Mouse (Mus musculus): ENCODE results near the gene Dnah17. TPM values are rescaled to one million over a fixed set of nuclear protein-coding genes. Genes with fewer than 3 reads are reported as not detected.

Gene Dnah17
- polyA plus RNA-seq, 1 experiment from 2014 or later: 0.11 TPM

DNA sequence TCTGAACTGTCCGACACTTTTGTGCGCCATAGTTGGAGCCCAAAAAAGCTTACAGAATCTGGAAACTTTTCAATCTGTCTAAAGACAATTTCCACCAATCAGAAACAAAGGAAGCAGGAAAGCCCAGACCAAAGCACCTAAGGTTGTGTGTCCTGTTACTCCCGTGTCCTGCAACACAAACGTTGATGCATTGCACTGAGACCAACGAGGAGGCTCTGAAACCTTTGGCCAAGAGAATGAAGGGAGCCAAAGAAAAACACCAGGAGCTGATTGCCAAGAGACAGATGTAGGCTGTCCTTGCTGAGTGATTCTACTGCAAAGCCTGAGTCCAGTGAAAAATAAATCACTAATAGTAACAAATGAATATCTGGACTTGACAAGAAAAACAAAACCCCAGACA is 156.9 kb downstream of the Dnah17 start:
- TF ChIP-seq CTCF (IDR thresholded peaks at IDR 0.05; ENCODE audit: low read depth): no peak
- TF ChIP-seq EP300 (IDR thresholded peaks at IDR 0.05; ENCODE audit: low read depth): no peak
- DNase-seq (no peak), ATAC-seq (no peak)
- H3K36me3 ChIP-seq (replicated peaks; ENCODE audit: insufficient read depth, low read length): no peaks in the 10 kb centered on the region
- no peak overlapping the region for H3K4me3 ChIP-seq (ENCODE audit: low read depth, low read length)
- H3K4me1 ChIP-seq (ENCODE audit: insufficient read depth): peaks cover 45% of the 10 kb centered on the region
- WGBS (ENCODE audit: insufficient replicate concordance): 36% methylated on average over 5 of the region's 5 CpGs
- no peak overlapping the region for H3K27ac ChIP-seq (ENCODE audit: low read depth)
- no peak overlapping the region; the same call in 1 of the 2 replicates for H3K4me2 ChIP-seq (ENCODE audit: low read depth, low read length)
- H3K27me3 ChIP-seq (ENCODE audit: insufficient read depth, low read length): 0 out of 2 replicates have a peak, but pooled peaks cover 3% of the 10 kb centered on the region
- H3K9me3 ChIP-seq (ENCODE audit: low read length): no peaks in the 10 kb centered on the region
- no peak overlapping the region for H3K9ac ChIP-seq (replicated peaks)

DNA sequence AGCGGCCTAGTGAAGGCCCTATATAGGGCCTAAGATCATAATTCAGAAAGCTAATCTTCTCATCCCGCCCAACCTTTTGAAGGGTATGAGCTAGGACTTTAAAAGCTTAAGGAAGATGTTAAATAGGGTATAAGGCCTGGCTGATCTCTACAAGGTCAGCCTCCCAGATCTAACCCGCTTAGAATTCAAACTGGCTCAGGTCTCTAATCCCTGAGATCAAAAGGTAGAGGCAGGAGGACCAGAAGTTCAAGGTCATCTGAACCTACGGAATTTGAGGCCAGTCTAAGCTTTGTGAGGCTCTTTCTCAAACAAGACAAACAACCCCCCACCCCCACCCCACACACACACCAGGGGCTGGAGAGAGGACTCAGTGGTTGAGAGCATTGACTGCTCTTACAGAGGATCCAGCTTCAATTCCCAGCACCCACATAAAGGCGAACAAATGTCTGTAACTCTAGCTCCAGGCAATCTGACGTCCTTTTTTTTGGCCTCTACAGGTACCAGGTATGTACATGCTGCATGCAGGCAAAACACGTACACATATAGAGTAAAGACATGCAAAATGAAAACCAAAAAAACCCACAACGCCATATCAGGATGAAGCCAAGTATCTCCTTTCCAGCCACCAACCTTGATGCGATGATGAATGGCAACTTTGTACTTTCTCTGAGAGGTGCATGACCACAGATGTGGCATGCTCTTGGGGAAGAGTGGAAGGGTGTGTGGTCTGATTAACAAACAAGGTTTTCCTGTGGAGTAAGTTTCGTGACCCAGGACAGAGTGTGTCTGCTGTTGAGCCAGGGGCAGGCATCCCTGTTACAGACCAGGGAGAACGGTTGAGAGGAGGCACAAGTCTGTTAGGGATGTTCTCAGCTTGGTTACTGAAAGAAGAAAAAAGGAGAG is 157.5 kb downstream of the Dnah17 start:
- 57% methylated on average over 11 of the region's 11 CpGs for WGBS (ENCODE audit: insufficient replicate concordance)
- H3K4me2 ChIP-seq (ENCODE audit: low read depth, low read length): no peak overlapping the region
- ATAC-seq: no peak
- H3K4me1 ChIP-seq (ENCODE audit: insufficient read depth): peaks cover 45% of the 10 kb centered on the region
- H3K27me3 ChIP-seq (ENCODE audit: insufficient read depth, low read length): peaks cover 9% of the 10 kb centered on the region
- TF ChIP-seq CTCF (IDR thresholded peaks at IDR 0.05; ENCODE audit: low read depth) (no peak), EP300 (IDR thresholded peaks at IDR 0.05; ENCODE audit: low read depth) (no peak)
- no peak overlapping the region for H3K27ac ChIP-seq (ENCODE audit: low read depth)
- no peaks in the 10 kb centered on the region for H3K36me3 ChIP-seq (replicated peaks; ENCODE audit: insufficient read depth, low read length)
- H3K9me3 ChIP-seq (ENCODE audit: low read length): no peaks in the 10 kb centered on the region
- no peak overlapping the region for H3K4me3 ChIP-seq (ENCODE audit: low read depth, low read length)
- H3K9ac ChIP-seq (replicated peaks): no peak overlapping the region
- DNase-seq: no peak

Small RNA genes within 50 kb of the gene (microRNA-seq; reads per million reads assigned to microRNA genes)
- not detected for gene Mir6933

Other genes starting within 250 kb of the Dnah17 start
- 3.5 and 5.8 TPM in 2 replicates for gene Socs3, start 160.6 kb downstream of the Dnah17 start, polyA plus RNA-seq (2015; fragmentation: Nextera tagmentation; extraction: Ambion mirVana)
- gene Pgs1, start 144.3 kb downstream of the Dnah17 start, polyA plus RNA-seq (2015; fragmentation: Nextera tagmentation; extraction: Ambion mirVana): 9.1 and 10.1 TPM in 2 replicates
- 7.0 and 7.9 TPM in 2 replicates for gene Cyth1, start 118.0 kb upstream of the Dnah17 start, polyA plus RNA-seq (2015; fragmentation: Nextera tagmentation; extraction: Ambion mirVana)
- 3.2 and 3.8 TPM in 2 replicates for gene Usp36, start 159.6 kb upstream of the Dnah17 start, polyA plus RNA-seq (2015; fragmentation: Nextera tagmentation; extraction: Ambion mirVana)
- 0.05 TPM in 1 of 2 replicates, not detected in the other for gene Cep295nl, start 211.9 kb upstream of the Dnah17 start, polyA plus RNA-seq (2015; fragmentation: Nextera tagmentation; extraction: Ambion mirVana)
- 8.4 TPM in 2 replicates for gene Timp2, start 225.1 kb upstream of the Dnah17 start, polyA plus RNA-seq (2015; fragmentation: Nextera tagmentation; extraction: Ambion mirVana)

Measured in liver, postnatal 0 days (tissue).